Mouse (Mus musculus) layer of hippocampus, adult 9-11 months (tissue): ENCODE measurements around the gene Znrd1.

Experiments used
- DNase-seq: peaks from one replicate; pipeline ENCODE4 v3.0.0; 2022

The Znrd1 gene

GRCm38 (mm10) chr17:36970316-36970890 is 12.0 kb upstream of the Znrd1 start:
- DNase-seq = no peak

GRCm38 (mm10) chr17:36966875-36967274 is 8.5 kb upstream of the Znrd1 start:
- DNase-seq = no peak

GRCm38 (mm10) chr17:36961125-36961524 is 2.8 kb upstream of the Znrd1 start:
- DNase-seq = no peak

GRCm38 (mm10) chr17:36958884-36959283 is 525 bp upstream of the Znrd1 start:
- no peak for DNase-seq

GRCm38 (mm10) chr17:36953062-36953461 is 5.3 kb downstream of the Znrd1 start:
- no peak for DNase-seq

GRCm38 (mm10) chr17:36952631-36953030 is 5.7 kb downstream of the Znrd1 start:
- DNase-seq = no peak

- DNase-seq = peak; percentile 97
Measured at GRCm38 (mm10) chr17:36950981-36951947, 7.1 kb downstream of the Znrd1 start, which contains the start of gene Ppp1r11. Ppp1r11 (minus strand) TSS chr17:36951741.

- DNase-seq = no peak
Measured at GRCm38 (mm10) chr17:36949265-36949664, 9.1 kb downstream of the Znrd1 start.

GRCm38 (mm10) chr17:36948286-36948685 is 10.1 kb downstream of the Znrd1 start:
- no peak for DNase-seq

- DNase-seq = no peak
Measured at GRCm38 (mm10) chr17:36947051-36947819, 11.1 kb downstream of the Znrd1 start.

- no peak for DNase-seq
Measured at GRCm38 (mm10) chr17:36944121-36944775, 14.1 kb downstream of the Znrd1 start.

GRCm38 (mm10) chr17:36943691-36944090 is 14.7 kb downstream of the Znrd1 start:
- no peak for DNase-seq

GRCm38 (mm10) chr17:36942791-36943471 is 15.4 kb downstream of the Znrd1 start, which contains the start of gene Rnf39:
Rnf39 (plus strand) TSS chr17:36942918.
- DNase-seq = no peak

- DNase-seq = no peak
Measured at GRCm38 (mm10) chr17:36942391-36942790, 16.0 kb downstream of the Znrd1 start.

- no peak for DNase-seq
Measured at GRCm38 (mm10) chr17:36938056-36938455, 20.3 kb downstream of the Znrd1 start.

- DNase-seq = no peak
Measured at GRCm38 (mm10) chr17:36931806-36932205, 26.6 kb downstream of the Znrd1 start.

- no peak for DNase-seq
Measured at GRCm38 (mm10) chr17:36931130-36931529, 27.2 kb downstream of the Znrd1 start.

GRCm38 (mm10) chr17:36930233-36930632 is 28.1 kb downstream of the Znrd1 start:
- DNase-seq = no peak

GRCm38 (mm10) chr17:36929236-36929932 is 29.0 kb downstream of the Znrd1 start:
- DNase-seq = no peak

- no peak for DNase-seq
Measured at GRCm38 (mm10) chr17:36927496-36928120, 30.8 kb downstream of the Znrd1 start.

- DNase-seq = no peak
Measured at GRCm38 (mm10) chr17:36923491-36923890, 34.9 kb downstream of the Znrd1 start.
